Mouse (Mus musculus): Measurements from ENCODE around the gene Cd300a.
"Not testable (repeated sequence)": the region's sequence is repeated elsewhere in the genome, so short reads cannot be mapped to it uniquely, and the experiment has no call there.

Cd300a gene

GRCm38 (mm10) chr11:114867361-114868235 is 22.2 kb upstream of the Cd300a start:
- no peak for DNase-seq

GRCm38 (mm10) chr11:114868280-114868679 is 21.6 kb upstream of the Cd300a start:
- DNase-seq = no peak

GRCm38 (mm10) chr11:114869787-114870186 is 20.1 kb upstream of the Cd300a start:
- no peak for DNase-seq

GRCm38 (mm10) chr11:114871540-114871939 is 18.3 kb upstream of the Cd300a start:
- no peak for DNase-seq

GRCm38 (mm10) chr11:114873022-114873817 is 16.6 kb upstream of the Cd300a start:
- no peak for DNase-seq

- no peak for DNase-seq
Measured at GRCm38 (mm10) chr11:114874226-114875145, 15.4 kb upstream of the Cd300a start.

- no peak for DNase-seq
Measured at GRCm38 (mm10) chr11:114875301-114875801, 14.5 kb upstream of the Cd300a start.

- DNase-seq = no peak
Measured at GRCm38 (mm10) chr11:114876176-114876575, 13.7 kb upstream of the Cd300a start.

GRCm38 (mm10) chr11:114876621-114877020 is 13.2 kb upstream of the Cd300a start:
- DNase-seq = no peak

GRCm38 (mm10) chr11:114877145-114877544 is 12.7 kb upstream of the Cd300a start:
- peak; percentile 36 for DNase-seq

- DNase-seq = no peak
Measured at GRCm38 (mm10) chr11:114879666-114880065, 10.2 kb upstream of the Cd300a start.

GRCm38 (mm10) chr11:114880185-114880584 is 9.7 kb upstream of the Cd300a start:
- no peak for DNase-seq

- no peak for DNase-seq
Measured at GRCm38 (mm10) chr11:114880589-114880988, 9.3 kb upstream of the Cd300a start.

- DNase-seq = no peak
Measured at GRCm38 (mm10) chr11:114883251-114883789, 6.5 kb upstream of the Cd300a start.

- DNase-seq = no peak
Measured at GRCm38 (mm10) chr11:114884380-114885100, 5.3 kb upstream of the Cd300a start.

- no peak for DNase-seq
Measured at GRCm38 (mm10) chr11:114890542-114890941, 701 bp downstream of the Cd300a start.

GRCm38 (mm10) chr11:114896085-114896484 is 6.2 kb downstream of the Cd300a start:
- no peak for DNase-seq

GRCm38 (mm10) chr11:114898026-114898425 is 8.2 kb downstream of the Cd300a start:
- no peak for DNase-seq

GRCm38 (mm10) chr11:114903224-114903623 is 13.4 kb downstream of the Cd300a start:
- no peak for DNase-seq

GRCm38 (mm10) chr11:114907567-114907966 is 17.7 kb downstream of the Cd300a start:
- DNase-seq = no peak

- DNase-seq = no peak
Measured at GRCm38 (mm10) chr11:114908086-114908485, 18.2 kb downstream of the Cd300a start.

- DNase-seq = not testable (repeated sequence)
Measured at GRCm38 (mm10) chr11:114909538-114909937, 19.7 kb downstream of the Cd300a start.
